Mouse (Mus musculus) MEL (cell line): ENCODE data around the gene Acvr1b. TPM values are rescaled to one million over a fixed set of nuclear protein-coding genes. Genes with fewer than 3 reads are reported as not detected.

ENCODE experiments used
- DNase-seq: peaks from one replicate; pipeline ENCODE4 v3.0.0; 2011; ENCODE audit warnings: low read depth, low spot score
- H3K27ac ChIP-seq: 2 replicates; pipeline ENCODE4 v1.5.1; 2012; ENCODE audit warnings: low read depth, mild to moderate bottlenecking, control low read depth, low read length, moderate library complexity; ENCODE audit not compliant: control insufficient read depth
- H3K27me3 ChIP-seq, 2 experiments: fragments of 150-350 bp in 1 of 2; sonication (generic) in 1 of 2; 2 replicates each; pipeline ENCODE4 v1.6.1; 2012; ENCODE audit warnings: low read length in 2 of 2, mild to moderate bottlenecking in 2 of 2, improper control_type of control experiment in 1 of 2, moderate library complexity in 1 of 2; ENCODE audit not compliant: insufficient read depth in 2 of 2, control insufficient read depth in 1 of 2
- H3K36me3 ChIP-seq, 2 experiments: 2 replicates each; pipeline ENCODE4 v1.6.1; 2012 to 2014; ENCODE audit warnings: low read length in 2 of 2, improper control_type of control experiment in 1 of 2, inconsistent platforms in 1 of 2, mild to moderate bottlenecking in 1 of 2; ENCODE audit not compliant: insufficient read depth in 2 of 2, control insufficient read depth in 1 of 2
- H3K4me1 ChIP-seq, 2 experiments: fragments of 150-350 bp in 1 of 2; sonication (generic) in 1 of 2; 2 replicates each; pipeline ENCODE4 v1.6.1; 2012; ENCODE audit warnings: low read length in 2 of 2, improper control_type of control experiment in 1 of 2, mild to moderate bottlenecking in 1 of 2; ENCODE audit not compliant: insufficient read depth in 2 of 2, control insufficient read depth in 1 of 2
- H3K4me3 ChIP-seq, 2 experiments: fragments of 150-350 bp in 1 of 2; sonication (generic) in 1 of 2; 2 replicates each; pipeline ENCODE4 v1.5.1; 2012; ENCODE audit warnings: low read depth in 2 of 2, low read length in 2 of 2, mild to moderate bottlenecking in 2 of 2, moderate library complexity in 2 of 2, control low read depth in 1 of 2, improper control_type of control experiment in 1 of 2; ENCODE audit not compliant: control insufficient read depth in 1 of 2, insufficient read depth in 1 of 2
- H3K79me2 ChIP-seq: 2 replicates; pipeline ENCODE4 v1.6.1; 2012; ENCODE audit warnings: mild to moderate bottlenecking, low read length, moderate library complexity; ENCODE audit not compliant: control insufficient read depth, poor library complexity, insufficient read depth
- H3K9ac ChIP-seq: 2 replicates; pipeline ENCODE4 v1.6.1; 2012; ENCODE audit warnings: low read depth, mild to moderate bottlenecking, control low read depth, low read length, moderate library complexity; ENCODE audit not compliant: control insufficient read depth, poor library complexity, severe bottlenecking
- H3K9me3 ChIP-seq: fragments of 150-350 bp; sonication (generic); replicated peaks from 2 replicates; pipeline ENCODE4 v1.6.1; 2012; ENCODE audit warnings: mild to moderate bottlenecking, low read length, improper control_type of control experiment, moderate library complexity; ENCODE audit not compliant: insufficient read depth
- CTCF ChIP-seq, 3 experiments: IDR thresholded peaks in 2 of 3; conservative IDR thresholded peaks in 1 of 3; 2 replicates each; pipeline ENCODE4 v1.5.1; 2011 to 2012; ENCODE audit warnings: low read length in 3 of 3, low read depth in 2 of 3, mild to moderate bottlenecking in 2 of 3, improper control_type of control experiment in 1 of 3, inconsistent platforms in 1 of 3, mixed read lengths in 1 of 3, moderate library complexity in 1 of 3; ENCODE audit not compliant: control insufficient read depth in 1 of 3, insufficient read depth in 1 of 3, poor library complexity in 1 of 3, severe bottlenecking in 1 of 3
- E2F4 ChIP-seq: IDR thresholded peaks from 2 replicates; pipeline ENCODE4 v1.6.1; 2011; ENCODE audit warnings: low read depth, low read length, improper control_type of control experiment, borderline replicate concordance
- EP300 ChIP-seq, 2 experiments: IDR thresholded peaks; 2 replicates each; pipeline ENCODE4 v1.6.1; 2011; ENCODE audit warnings: improper control_type of control experiment in 2 of 2, low read length in 2 of 2, low read depth in 1 of 2, mild to moderate bottlenecking in 1 of 2
- ETS1 ChIP-seq: IDR thresholded peaks from 2 replicates; pipeline ENCODE4 v1.6.1; 2012; ENCODE audit warnings: low read depth, mild to moderate bottlenecking, inconsistent platforms, low read length, improper control_type of control experiment, moderate library complexity
- GABPA ChIP-seq: IDR thresholded peaks from 2 replicates; pipeline ENCODE4 v1.6.1; 2012; ENCODE audit warnings: low read depth, mild to moderate bottlenecking, inconsistent platforms, low read length, improper control_type of control experiment, moderate library complexity
- GATA1 ChIP-seq: IDR thresholded peaks from 2 replicates; pipeline ENCODE4 v1.6.1; 2011; ENCODE audit warnings: low read depth, low read length, improper control_type of control experiment
- MAFK ChIP-seq: IDR thresholded peaks from 2 replicates; pipeline ENCODE4 v1.6.1; 2011; ENCODE audit warnings: low read depth, mild to moderate bottlenecking, low read length, improper control_type of control experiment, borderline replicate concordance
- MXI1 ChIP-seq: IDR thresholded peaks from 2 replicates; pipeline ENCODE4 v1.6.1; 2011; ENCODE audit warnings: mild to moderate bottlenecking, low read depth, low read length, improper control_type of control experiment
- MYC ChIP-seq: IDR thresholded peaks from 2 replicates; pipeline ENCODE4 v1.6.1; 2011; ENCODE audit warnings: low read depth, mild to moderate bottlenecking, low read length, improper control_type of control experiment, moderate library complexity
- NELFE ChIP-seq: IDR thresholded peaks from 2 replicates; pipeline ENCODE4 v1.6.1; 2011; ENCODE audit warnings: low read depth, low read length, improper control_type of control experiment
- NRF1 ChIP-seq: IDR thresholded peaks from 2 replicates; pipeline ENCODE4 v1.6.1; 2014; ENCODE audit warnings: low read depth, mild to moderate bottlenecking, inconsistent platforms, low read length, improper control_type of control experiment, moderate library complexity; ENCODE audit not compliant: poor library complexity, insufficient read depth, severe bottlenecking
- POLR2AphosphoS2 ChIP-seq: IDR thresholded peaks from 2 replicates; pipeline ENCODE4 v1.6.1; 2011; ENCODE audit warnings: low read length, improper control_type of control experiment
- POLR2AphosphoS5 ChIP-seq: IDR thresholded peaks from 2 replicates; pipeline ENCODE4 v1.6.1; 2012; ENCODE audit warnings: low read depth, borderline replicate concordance, mild to moderate bottlenecking, inconsistent platforms, low read length, moderate library complexity, mixed read lengths
- RAD21 ChIP-seq: IDR thresholded peaks from 2 replicates; pipeline ENCODE4 v1.6.1; 2011; ENCODE audit warnings: mild to moderate bottlenecking, low read depth, low read length, improper control_type of control experiment
- RCOR1 ChIP-seq: IDR thresholded peaks from 2 replicates; pipeline ENCODE4 v1.6.1; 2012; ENCODE audit warnings: low read depth, mild to moderate bottlenecking, inconsistent platforms, low read length, improper control_type of control experiment
- SIN3A ChIP-seq: IDR thresholded peaks from 2 replicates; pipeline ENCODE4 v1.6.1; 2012; ENCODE audit warnings: low read length, improper control_type of control experiment, inconsistent platforms
- SMC3 ChIP-seq: IDR thresholded peaks from 2 replicates; pipeline ENCODE4 v1.6.1; 2011; ENCODE audit warnings: low read depth, low read length, improper control_type of control experiment
- TAL1 ChIP-seq: IDR thresholded peaks from 2 replicates; pipeline ENCODE4 v1.6.1; 2012; ENCODE audit warnings: mild to moderate bottlenecking, inconsistent platforms, low read length, moderate library complexity, mixed read lengths
- TBP ChIP-seq: IDR thresholded peaks from 2 replicates; pipeline ENCODE4 v1.8.0; 2011; ENCODE audit warnings: low read depth, low read length, improper control_type of control experiment
- USF1 ChIP-seq: IDR thresholded peaks from 2 replicates; pipeline ENCODE4 v1.6.1; 2014; ENCODE audit warnings: low read depth, mild to moderate bottlenecking, inconsistent platforms, low read length, improper control_type of control experiment, moderate library complexity
- ZC3H11A ChIP-seq: IDR thresholded peaks from 2 replicates; pipeline ENCODE4 v1.6.1; 2012; ENCODE audit warnings: low read depth, mild to moderate bottlenecking, inconsistent platforms, low read length, improper control_type of control experiment
- ZKSCAN1 ChIP-seq: IDR thresholded peaks from 2 replicates; pipeline ENCODE4 v1.6.1; 2012; ENCODE audit warnings: low read depth, mild to moderate bottlenecking, inconsistent platforms, low read length, improper control_type of control experiment, moderate library complexity
- ZMIZ1 ChIP-seq: IDR thresholded peaks from 2 replicates; pipeline ENCODE4 v1.6.1; 2012; ENCODE audit warnings: low read depth, mild to moderate bottlenecking, inconsistent platforms, low read length, improper control_type of control experiment, moderate library complexity
- polyA plus RNA-seq, 2 experiments: library from polyadenylated mRNA; stranded (reverse) in 1 of 2; unstranded in 1 of 2; fragments of >175 nt in 1 of 2; fragments of >200 nt in 1 of 2; gene quantifications; 2 replicates each; pipeline versions ENCODE4 v1.2.1 to v1.2.4; 2012; ENCODE audit warnings: low replicate concordance in 2 of 2, low read depth in 1 of 2; ENCODE audit not compliant: insufficient read length in 2 of 2, insufficient read depth in 1 of 2, missing spikeins in 1 of 2
- total RNA-seq: library from RNA; depleted of rRNA; stranded (reverse); fragments of 300-350 nt; gene quantifications from 2 replicates; pipeline ENCODE4 v1.2.3, GENCODE M21; 2012

Acvr1b gene
- total and polyA plus RNA-seq, 3 experiments: 10.4 to 13.2 TPM; not detected in 1

DNA sequence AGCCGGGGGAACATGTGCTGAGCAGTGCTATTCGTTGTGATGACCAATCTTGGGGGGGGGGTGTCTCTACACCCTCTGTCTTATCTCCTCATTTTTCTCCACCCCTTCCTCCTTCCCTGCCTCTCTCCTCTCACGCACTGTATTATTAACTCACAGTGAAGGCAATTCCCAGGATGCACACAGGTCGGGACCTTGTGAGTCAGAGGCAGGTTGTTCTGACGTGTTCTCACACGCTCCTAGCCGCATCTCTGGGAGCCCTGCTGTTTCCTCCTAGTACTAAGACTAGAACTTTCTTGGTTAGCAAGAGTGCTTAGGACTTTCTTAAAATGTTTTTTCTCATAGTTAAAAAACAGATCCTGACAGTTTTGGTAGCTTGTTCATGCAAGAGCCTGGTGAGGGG, 30.9 kb downstream of the Acvr1b start:
- Histone ChIP-seq H3K4me1 (no peaks in the 10 kb centered on the region), H3K9me3 (no peaks in the 10 kb centered on the region), H3K27me3 (no peaks in the 10 kb centered on the region), H3K79me2 (no peaks in the 10 kb centered on the region), H3K27ac (no peak overlapping the region), H3K9ac (no peak overlapping the region), H3K4me3 (no peak overlapping the region), H3K36me3 (peaks cover 0 to 2% of the 10 kb centered on the region in 2 experiments; a peak in 1 of 4 replicates)
- DNase-seq: no peak
- TF ChIP-seq E2F4: no peak
- no peak for TF ChIP-seq SIN3A
- no peak for TF ChIP-seq USF1
- TF ChIP-seq POLR2AphosphoS2: no peak
- TF ChIP-seq ETS1: no peak
- TF ChIP-seq NELFE: no peak
- TF ChIP-seq GABPA: no peak
- TF ChIP-seq CTCF (IDR thresholded peaks at IDR 0.05 in 2 of 3, conservative IDR thresholded peaks at IDR 0.05 in 1 of 3; ENCODE audit: control insufficient read depth in 1 of 3, insufficient read depth in 1 of 3, low read depth in 2 of 3, low read length in 3 of 3, poor library complexity in 1 of 3, severe bottlenecking in 1 of 3): no peak
- TF ChIP-seq EP300 (IDR thresholded peaks at IDR 0.05; ENCODE audit: low read depth in 1 of 2, low read length in 2 of 2): no peak
- TF ChIP-seq RCOR1: no peak
- no peak for TF ChIP-seq MYC
- TF ChIP-seq TAL1: no peak
- no peak for TF ChIP-seq ZC3H11A
- no peak for TF ChIP-seq TBP
- no peak for TF ChIP-seq NRF1
- no peak for TF ChIP-seq ZKSCAN1
- TF ChIP-seq POLR2AphosphoS5: no peak
- no peak for TF ChIP-seq ZMIZ1
- TF ChIP-seq MXI1: no peak

GRCm38 (mm10) chr15:101210228-101210627, 36.4 kb downstream of the Acvr1b start:
- DNase-seq: peak; percentile 85
- H3K27me3 ChIP-seq: no peaks in the 10 kb centered on the region
- no peaks in the 10 kb centered on the region for H3K4me1 ChIP-seq

More at GRCm38 (mm10) chr15:101210228-101210627, 36.4 kb downstream of the Acvr1b start:
- TF ChIP-seq ZC3H11A (0 out of 2 replicates have a peak, but pooled peaks have one; percentile 45), E2F4 (no peak), MAFK (no peak), GABPA (no peak), CTCF (IDR thresholded peaks at IDR 0.05 in 2 of 3, conservative IDR thresholded peaks at IDR 0.05 in 1 of 3; ENCODE audit: control insufficient read depth in 1 of 3, insufficient read depth in 1 of 3, low read depth in 2 of 3, low read length in 3 of 3, poor library complexity in 1 of 3, severe bottlenecking in 1 of 3) (peak; percentile 87 to 94 (median 94)), RAD21 (peak; percentile 73), SMC3 (peak; percentile 79), GATA1 (no peak)
- no peak overlapping the region for H3K27ac ChIP-seq
- H3K79me2 ChIP-seq: no peaks in the 10 kb centered on the region
- no peak overlapping the region for H3K4me3 ChIP-seq
- peaks cover 0 to 2% of the 10 kb centered on the region in 2 experiments; a peak in 1 of 4 replicates for H3K36me3 ChIP-seq
- H3K9ac ChIP-seq: no peak overlapping the region
- H3K9me3 ChIP-seq: no peaks in the 10 kb centered on the region
